Mouse (Mus musculus) MEL (cell line): Measurements from ENCODE around the gene Ostf1.

Experiments
- CHD1 ChIP-seq: IDR thresholded peaks from 2 replicates; pipeline ENCODE4 v1.6.1; 2012; ENCODE audit warnings: low read depth, mild to moderate bottlenecking, inconsistent platforms, low read length, improper control_type of control experiment
- MAX ChIP-seq: IDR thresholded peaks from 2 replicates; pipeline ENCODE4 v1.6.1; 2011; ENCODE audit warnings: low read length, improper control_type of control experiment
- POLR2A ChIP-seq, 2 experiments: IDR thresholded peaks; 2 replicates each; pipeline ENCODE4 v1.6.1; 2011 to 2012; ENCODE audit warnings: low read length in 2 of 2, mild to moderate bottlenecking in 2 of 2, control low read depth in 1 of 2, improper control_type of control experiment in 1 of 2, low read depth in 1 of 2, moderate library complexity in 1 of 2; ENCODE audit not compliant: control insufficient read depth in 1 of 2, insufficient read depth in 1 of 2, poor library complexity in 1 of 2
- TCF12 ChIP-seq: IDR thresholded peaks from 2 replicates; pipeline ENCODE4 v1.6.1; 2014; ENCODE audit warnings: low read depth, mild to moderate bottlenecking, inconsistent platforms, low read length, improper control_type of control experiment, moderate library complexity

DNA sequence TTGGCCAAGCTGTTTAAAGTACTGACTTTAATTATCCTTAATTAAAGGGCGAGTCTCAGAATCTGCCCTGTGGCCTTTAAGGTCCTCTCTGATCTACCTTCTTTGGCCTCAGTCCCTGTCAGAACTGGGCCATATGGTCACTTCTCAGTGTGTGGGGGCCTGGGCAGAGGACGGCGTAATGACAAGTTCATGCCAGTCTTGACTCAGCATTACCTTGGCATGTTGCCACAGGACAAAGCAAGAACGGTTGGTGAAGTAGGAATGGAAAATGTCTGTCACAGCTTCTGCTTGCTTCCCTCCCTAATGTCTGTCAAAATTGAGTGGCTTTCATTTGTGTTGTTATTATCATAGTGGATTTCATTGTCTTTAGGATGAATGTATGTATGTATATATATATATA, 21.0 kb upstream of the Ostf1 start:
- TF ChIP-seq MAX (no peak), TCF12 (no peak), POLR2A (IDR thresholded peaks at IDR 0.05; ENCODE audit: control insufficient read depth in 1 of 2, insufficient read depth in 1 of 2, low read depth in 1 of 2, low read length in 2 of 2, poor library complexity in 1 of 2) (no peak), CHD1 (no peak)
